Mouse (Mus musculus) CH12.LX (cell line): ENCODE measurements around the gene Efna4.

Experiments
- CTCF ChIP-seq, 2 experiments: IDR thresholded peaks in 1 of 2; conservative IDR thresholded peaks in 1 of 2; 2 replicates each; pipeline ENCODE4 v1.5.1; 2011 to 2012; ENCODE audit warnings: low read depth in 2 of 2, low read length in 2 of 2, improper control_type of control experiment in 1 of 2, inconsistent platforms in 1 of 2, mild to moderate bottlenecking in 1 of 2, moderate library complexity in 1 of 2
- EP300 ChIP-seq: IDR thresholded peaks from 2 replicates; pipeline ENCODE4 v1.6.1; 2011; ENCODE audit warnings: low read length, improper control_type of control experiment
- ETS1 ChIP-seq: conservative IDR thresholded peaks from 2 replicates; pipeline ENCODE4 v1.6.1; 2012; ENCODE audit warnings: low read depth, mild to moderate bottlenecking, inconsistent platforms, low read length, improper control_type of control experiment, moderate library complexity
- IRF4 ChIP-seq: IDR thresholded peaks from 2 replicates; pipeline ENCODE4 v1.6.1; 2014; ENCODE audit warnings: low read depth, mild to moderate bottlenecking, inconsistent platforms, low read length, improper control_type of control experiment
- MAFK ChIP-seq: IDR thresholded peaks from 2 replicates; pipeline ENCODE4 v1.6.1; 2011; ENCODE audit warnings: low read length, improper control_type of control experiment; ENCODE audit not compliant: insufficient replicate concordance
- MAZ ChIP-seq: IDR thresholded peaks from 2 replicates; pipeline ENCODE4 v1.6.1; 2012; ENCODE audit warnings: low read depth, mild to moderate bottlenecking, inconsistent platforms, low read length, improper control_type of control experiment, moderate library complexity
- NELFE ChIP-seq: IDR thresholded peaks from 2 replicates; pipeline ENCODE4 v1.6.1; 2011; ENCODE audit warnings: low read depth, low read length, improper control_type of control experiment
- POLR2A ChIP-seq: IDR thresholded peaks from 2 replicates; pipeline ENCODE4 v1.6.1; 2011; ENCODE audit warnings: low read depth, mild to moderate bottlenecking, improper control_type of control experiment, low read length
- RAD21 ChIP-seq: IDR thresholded peaks from 2 replicates; pipeline ENCODE4 v1.6.1; 2011; ENCODE audit warnings: low read depth, mild to moderate bottlenecking, low read length, improper control_type of control experiment, moderate library complexity
- USF2 ChIP-seq: conservative IDR thresholded peaks from 2 replicates; pipeline ENCODE4 v1.6.1; 2011; ENCODE audit warnings: low read depth, low read length, improper control_type of control experiment
- ZMIZ1 ChIP-seq: IDR thresholded peaks from 2 replicates; pipeline ENCODE4 v1.6.1; 2012; ENCODE audit warnings: low read depth, mild to moderate bottlenecking, inconsistent platforms, low read length, improper control_type of control experiment

- TF ChIP-seq EP300 (no peak), POLR2A (no peak), CTCF (conservative IDR thresholded peaks at IDR 0.05 in 1 of 2, IDR thresholded peaks at IDR 0.05 in 1 of 2; ENCODE audit: low read depth in 2 of 2, low read length in 2 of 2) (no peak), MAFK (no peak), RAD21 (no peak; the same call in none of the 2 replicates), ETS1 (no peak), ZMIZ1 (no peak), IRF4 (no peak), USF2 (no peak), NELFE (no peak), MAZ (no peak)
Observed at GRCm38 (mm10) chr3:89356029-89356428, 18.2 kb upstream of the Efna4 start.
